Mouse (Mus musculus): ENCODE measurements around the gene Ptcra. TPM values are rescaled to one million over a fixed set of nuclear protein-coding genes. Genes with fewer than 3 reads are reported as not detected.

Ptcra gene
- polyA plus RNA-seq, 1 experiment: 0.23 TPM

GRCm38 (mm10) chr17:46751056-46751793, 12.3 kb downstream of the Ptcra start:
- H3K27ac ChIP-seq (ENCODE audit: control insufficient read depth, insufficient read depth, low read depth, low read length): peak overlapping the region; percentile 84
- no peaks in the 10 kb centered on the region for H3K27me3 ChIP-seq (ENCODE audit: control insufficient read depth, insufficient read depth, low read length)
- peaks cover 15% of the 10 kb centered on the region for H3K4me1 ChIP-seq (ENCODE audit: control insufficient read depth, insufficient read depth, low read length)
- no peaks in the 10 kb centered on the region for H3K36me3 ChIP-seq (ENCODE audit: control insufficient read depth, insufficient read depth, low read length)
- TF ChIP-seq POLR2A (IDR thresholded peaks at IDR 0.05; ENCODE audit: control insufficient read depth, low read depth, low read length) (no peak), CTCF (IDR thresholded peaks at IDR 0.05; ENCODE audit: control insufficient read depth, insufficient read depth, insufficient replicate concordance, low read depth, low read length) (no peak)
- H3K4me3 ChIP-seq (ENCODE audit: control insufficient read depth, low read depth, low read length): peak overlapping the region; percentile 94

GRCm38 (mm10) chr17:46750580-46750979, 12.9 kb downstream of the Ptcra start:
- Histone ChIP-seq H3K4me1 (ENCODE audit: control insufficient read depth, insufficient read depth, low read length) (peaks cover 15% of the 10 kb centered on the region), H3K27me3 (ENCODE audit: control insufficient read depth, insufficient read depth, low read length) (no peaks in the 10 kb centered on the region), H3K36me3 (ENCODE audit: control insufficient read depth, insufficient read depth, low read length) (no peaks in the 10 kb centered on the region), H3K27ac (ENCODE audit: control insufficient read depth, insufficient read depth, low read depth, low read length) (no peak overlapping the region), H3K4me3 (ENCODE audit: control insufficient read depth, low read depth, low read length) (no peak overlapping the region)
- no peak for TF ChIP-seq POLR2A (IDR thresholded peaks at IDR 0.05; ENCODE audit: control insufficient read depth, low read depth, low read length)
- TF ChIP-seq CTCF (IDR thresholded peaks at IDR 0.05; ENCODE audit: control insufficient read depth, insufficient read depth, insufficient replicate concordance, low read depth, low read length): no peak

- H3K27me3 ChIP-seq (ENCODE audit: control insufficient read depth, insufficient read depth, low read length): no peaks in the 10 kb centered on the region
- no peak for TF ChIP-seq CTCF (IDR thresholded peaks at IDR 0.05; ENCODE audit: control insufficient read depth, insufficient read depth, insufficient replicate concordance, low read depth, low read length)
- no peak for TF ChIP-seq POLR2A (IDR thresholded peaks at IDR 0.05; ENCODE audit: control insufficient read depth, low read depth, low read length)
- H3K4me3 ChIP-seq (ENCODE audit: control insufficient read depth, low read depth, low read length): no peak overlapping the region
- H3K4me1 ChIP-seq (ENCODE audit: control insufficient read depth, insufficient read depth, low read length): peaks cover 15% of the 10 kb centered on the region
- H3K27ac ChIP-seq (ENCODE audit: control insufficient read depth, insufficient read depth, low read depth, low read length): no peak overlapping the region
- H3K36me3 ChIP-seq (ENCODE audit: control insufficient read depth, insufficient read depth, low read length): no peaks in the 10 kb centered on the region
Observed at GRCm38 (mm10) chr17:46749282-46749681, 14.2 kb downstream of the Ptcra start.

GRCm38 (mm10) chr17:46747806-46748205, 15.7 kb downstream of the Ptcra start:
- Histone ChIP-seq H3K27me3 (ENCODE audit: control insufficient read depth, insufficient read depth, low read length) (no peaks in the 10 kb centered on the region), H3K36me3 (ENCODE audit: control insufficient read depth, insufficient read depth, low read length) (0 out of 2 replicates have a peak, but pooled peaks cover 1% of the 10 kb centered on the region), H3K4me1 (ENCODE audit: control insufficient read depth, insufficient read depth, low read length) (peaks cover 10% of the 10 kb centered on the region), H3K4me3 (ENCODE audit: control insufficient read depth, low read depth, low read length) (no peak overlapping the region), H3K27ac (ENCODE audit: control insufficient read depth, insufficient read depth, low read depth, low read length) (no peak overlapping the region)
- TF ChIP-seq CTCF (IDR thresholded peaks at IDR 0.05; ENCODE audit: control insufficient read depth, insufficient read depth, insufficient replicate concordance, low read depth, low read length) (no peak), POLR2A (IDR thresholded peaks at IDR 0.05; ENCODE audit: control insufficient read depth, low read depth, low read length) (no peak)

DNA sequence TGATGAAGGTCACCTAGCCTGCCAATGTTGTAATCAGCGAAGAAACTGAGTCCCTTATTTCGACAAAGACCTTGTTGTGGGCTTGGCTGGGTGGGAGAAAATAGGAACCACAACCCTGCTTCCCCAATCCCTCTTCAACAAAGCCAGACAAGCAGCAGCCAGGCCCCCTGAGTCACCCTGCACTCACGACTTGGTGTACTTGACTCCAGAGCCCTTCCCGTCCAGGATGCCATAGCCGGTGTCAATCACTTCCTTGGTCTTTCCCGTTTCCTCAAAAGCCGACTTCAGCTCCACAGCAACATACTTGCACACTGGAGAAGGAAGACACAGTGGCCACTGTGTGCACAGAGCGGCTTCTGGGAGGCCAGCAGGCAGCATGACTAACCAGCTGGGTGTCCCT, 16.3 kb downstream of the Ptcra start:
- no peak overlapping the region for H3K4me3 ChIP-seq (ENCODE audit: control insufficient read depth, low read depth, low read length)
- no peak for TF ChIP-seq CTCF (IDR thresholded peaks at IDR 0.05; ENCODE audit: control insufficient read depth, insufficient read depth, insufficient replicate concordance, low read depth, low read length)
- no peak for TF ChIP-seq POLR2A (IDR thresholded peaks at IDR 0.05; ENCODE audit: control insufficient read depth, low read depth, low read length)
- peaks cover 9% of the 10 kb centered on the region for H3K4me1 ChIP-seq (ENCODE audit: control insufficient read depth, insufficient read depth, low read length)
- no peaks in the 10 kb centered on the region for H3K27me3 ChIP-seq (ENCODE audit: control insufficient read depth, insufficient read depth, low read length)
- H3K36me3 ChIP-seq (ENCODE audit: control insufficient read depth, insufficient read depth, low read length): 0 out of 2 replicates have a peak, but pooled peaks cover 1% of the 10 kb centered on the region
- no peak overlapping the region for H3K27ac ChIP-seq (ENCODE audit: control insufficient read depth, insufficient read depth, low read depth, low read length)

- TF ChIP-seq CTCF (IDR thresholded peaks at IDR 0.05; ENCODE audit: control insufficient read depth, insufficient read depth, insufficient replicate concordance, low read depth, low read length) (no peak), POLR2A (IDR thresholded peaks at IDR 0.05; ENCODE audit: control insufficient read depth, low read depth, low read length) (no peak)
- 0 out of 2 replicates have a peak, but pooled peaks cover 1% of the 10 kb centered on the region for H3K36me3 ChIP-seq (ENCODE audit: control insufficient read depth, insufficient read depth, low read length)
Observed at GRCm38 (mm10) chr17:46745506-46745905, 18.0 kb downstream of the Ptcra start.

DNA sequence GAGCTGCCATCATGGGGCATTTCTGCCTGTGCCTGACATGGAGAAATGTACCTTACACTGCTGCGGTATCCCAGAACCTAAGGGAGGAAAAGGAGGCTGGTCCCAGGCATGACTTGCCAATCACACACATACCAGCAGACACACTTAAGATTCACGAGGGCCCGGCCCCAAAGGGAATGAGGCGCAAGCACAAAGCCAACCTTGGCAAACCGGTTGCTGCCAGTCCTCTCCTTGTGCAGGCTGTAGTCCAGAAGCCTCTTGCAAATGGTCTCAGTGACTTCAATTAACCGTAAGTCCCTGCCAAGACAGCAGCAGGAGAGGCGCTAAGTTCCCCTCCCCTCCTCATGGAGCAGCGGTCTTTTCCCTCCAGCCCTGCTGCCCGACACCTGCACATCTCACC, 20.5 kb downstream of the Ptcra start:
- Histone ChIP-seq H3K4me3 (ENCODE audit: control insufficient read depth, low read depth, low read length) (no peak overlapping the region), H3K36me3 (ENCODE audit: control insufficient read depth, insufficient read depth, low read length) (0 out of 2 replicates have a peak, but pooled peaks cover 1% of the 10 kb centered on the region), H3K4me1 (ENCODE audit: control insufficient read depth, insufficient read depth, low read length) (no peaks in the 10 kb centered on the region), H3K27ac (ENCODE audit: control insufficient read depth, insufficient read depth, low read depth, low read length) (no peak overlapping the region), H3K27me3 (ENCODE audit: control insufficient read depth, insufficient read depth, low read length) (no peaks in the 10 kb centered on the region)
- TF ChIP-seq POLR2A (IDR thresholded peaks at IDR 0.05; ENCODE audit: control insufficient read depth, low read depth, low read length): no peak
- no peak for TF ChIP-seq CTCF (IDR thresholded peaks at IDR 0.05; ENCODE audit: control insufficient read depth, insufficient read depth, insufficient replicate concordance, low read depth, low read length)

More at GRCm38 (mm10) chr17:46745506-46745905, 18.0 kb downstream of the Ptcra start:
- H3K4me1 ChIP-seq (ENCODE audit: control insufficient read depth, insufficient read depth, low read length): no peaks in the 10 kb centered on the region
- H3K4me3 ChIP-seq (ENCODE audit: control insufficient read depth, low read depth, low read length): no peak overlapping the region
- H3K27me3 ChIP-seq (ENCODE audit: control insufficient read depth, insufficient read depth, low read length): no peaks in the 10 kb centered on the region
- no peak overlapping the region for H3K27ac ChIP-seq (ENCODE audit: control insufficient read depth, insufficient read depth, low read depth, low read length)
